Mouse (Mus musculus): Measurements from ENCODE around the gene Ctdspl.

Gene Ctdspl

DNA sequence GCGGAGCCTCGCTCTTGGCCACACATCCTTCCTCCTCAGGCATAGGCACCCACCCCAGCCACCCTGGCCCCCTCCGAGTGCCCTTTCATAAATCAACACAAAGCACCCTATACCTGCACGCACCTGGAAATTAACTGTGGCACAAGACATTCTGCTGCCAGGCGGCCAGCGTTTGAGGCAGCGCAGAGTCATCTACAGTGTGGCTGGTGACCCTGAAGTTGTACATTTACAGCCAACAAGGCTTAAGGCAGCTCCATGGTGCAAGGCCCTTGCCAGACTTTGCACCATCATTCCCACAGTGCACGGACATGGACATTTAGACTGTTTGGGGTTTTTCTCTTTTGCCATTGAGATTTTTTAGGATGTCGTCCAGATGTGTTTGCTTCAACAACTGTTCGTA is 134.4 kb downstream of the Ctdspl start:
- DNase-seq (ENCODE audit: low spot score): no peak

DNA sequence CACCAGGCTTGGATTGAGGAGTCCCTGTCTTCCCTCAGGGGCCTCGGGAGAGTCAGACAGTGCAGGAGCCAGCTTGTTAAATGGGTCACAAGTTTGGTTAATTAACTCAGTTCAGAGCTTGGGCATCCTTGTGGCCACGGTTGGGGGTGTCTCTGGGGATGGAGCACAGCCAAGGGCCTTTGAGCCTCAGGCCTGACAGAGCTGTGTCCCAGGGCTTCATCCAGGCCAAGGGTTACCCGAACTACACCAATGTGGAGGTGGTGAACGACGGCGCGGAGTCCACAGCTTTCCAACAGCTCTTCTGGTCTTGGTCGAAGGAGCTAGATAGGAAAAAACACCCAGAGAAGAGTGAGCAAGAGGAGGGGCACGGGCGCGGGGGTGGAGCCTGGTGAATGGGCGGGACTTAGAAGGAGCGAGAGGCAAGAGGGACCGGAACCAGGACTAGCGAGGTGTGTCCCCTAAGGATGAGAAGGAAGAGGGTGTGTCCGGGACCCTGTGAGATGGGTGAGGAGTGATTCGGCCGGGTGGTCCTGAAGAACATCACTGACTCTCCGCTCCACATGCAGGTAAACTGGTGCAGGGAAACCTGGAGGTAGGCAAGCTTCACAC is 136.9 kb downstream of the Ctdspl start:
- DNase-seq (ENCODE audit: low spot score): no peak

GRCm38 (mm10) chr9:119064296-119064695 is 138.0 kb downstream of the Ctdspl start:
- DNase-seq (ENCODE audit: low spot score): no peak

- DNase-seq (ENCODE audit: low spot score): peak; percentile 77
These were observed 141.3 kb downstream of the Ctdspl start for GRCm38 (mm10) chr9:119067601-119068000.

DNA sequence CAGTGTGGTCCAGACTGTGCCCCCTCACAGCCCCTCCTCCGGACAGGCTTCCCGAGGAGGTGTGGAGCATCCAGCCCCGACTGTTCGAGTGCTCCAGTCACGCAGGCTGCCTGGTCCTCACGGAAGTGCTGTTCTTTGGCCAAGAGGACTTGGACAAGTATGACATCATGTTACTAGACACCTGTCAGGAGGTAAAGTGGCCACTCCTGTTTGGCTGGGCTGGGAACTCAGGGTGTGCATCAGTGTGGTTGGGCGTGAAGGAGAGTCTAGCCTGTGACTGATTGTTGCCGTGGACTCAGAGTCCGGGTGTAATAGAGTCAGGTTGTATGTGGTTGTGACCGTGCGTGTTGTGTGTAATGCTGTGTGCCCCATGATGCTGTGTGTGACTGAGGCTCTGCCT is 142.0 kb downstream of the Ctdspl start:
- no peak for DNase-seq (ENCODE audit: low spot score)

GRCm38 (mm10) chr9:119070173-119070825 is 144.0 kb downstream of the Ctdspl start:
- DNase-seq (ENCODE audit: low spot score): no peak

DNA sequence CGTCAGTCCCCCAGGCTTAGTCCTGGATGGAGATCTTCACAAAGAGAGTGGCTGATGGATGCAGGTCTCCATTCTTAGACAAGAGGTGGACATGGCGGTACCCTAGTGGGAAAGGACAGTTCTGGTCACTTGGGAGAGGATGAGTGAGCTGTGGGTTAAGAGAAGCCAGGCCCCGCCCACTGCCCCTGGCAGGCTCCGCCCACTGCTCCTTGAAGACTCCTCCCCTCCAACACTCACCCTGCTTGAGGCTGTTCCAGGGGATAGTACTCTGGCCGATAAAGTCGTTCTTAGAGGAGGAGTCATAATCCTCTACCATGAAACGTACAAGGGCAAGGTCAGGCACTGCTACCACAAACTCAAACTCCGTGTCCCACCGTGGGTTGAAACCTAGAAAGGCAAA is 145.5 kb downstream of the Ctdspl start:
- no peak for DNase-seq (ENCODE audit: low spot score)

DNA sequence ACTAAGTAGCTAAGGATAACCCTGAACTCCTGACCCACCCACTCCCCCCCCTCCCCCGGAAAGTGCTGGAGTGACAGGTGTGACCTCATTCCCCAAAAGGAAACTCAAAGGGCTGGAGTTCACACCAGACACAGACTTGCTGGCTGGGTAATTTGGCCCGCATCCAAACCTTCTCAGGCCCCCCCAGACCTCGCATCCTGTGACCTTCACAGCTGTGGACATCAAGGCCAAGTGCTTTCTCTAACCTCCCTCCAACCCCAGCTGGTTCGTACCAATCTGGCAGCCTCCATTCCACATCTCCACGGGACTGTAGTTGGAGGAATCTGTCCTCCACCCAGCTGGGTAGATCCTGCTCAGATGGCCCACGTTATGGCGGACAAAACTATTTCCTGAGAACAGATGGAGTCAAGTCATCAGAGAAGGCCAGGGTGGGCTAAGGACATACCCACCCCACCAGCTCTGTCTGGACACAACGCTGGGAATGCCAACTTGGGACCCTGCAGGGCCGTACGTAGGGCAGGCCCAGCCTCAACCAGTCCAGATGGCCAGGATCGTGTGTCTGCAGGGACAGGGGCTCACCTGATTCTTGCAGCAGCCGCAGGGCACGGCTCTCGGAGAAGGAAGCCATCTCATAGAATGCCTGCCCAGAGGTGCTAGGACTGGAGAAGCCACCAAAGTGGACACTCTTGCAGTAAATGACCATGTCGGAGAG is 147.1 kb downstream of the Ctdspl start:
- peak; percentile 65 for DNase-seq (ENCODE audit: low spot score)

DNA sequence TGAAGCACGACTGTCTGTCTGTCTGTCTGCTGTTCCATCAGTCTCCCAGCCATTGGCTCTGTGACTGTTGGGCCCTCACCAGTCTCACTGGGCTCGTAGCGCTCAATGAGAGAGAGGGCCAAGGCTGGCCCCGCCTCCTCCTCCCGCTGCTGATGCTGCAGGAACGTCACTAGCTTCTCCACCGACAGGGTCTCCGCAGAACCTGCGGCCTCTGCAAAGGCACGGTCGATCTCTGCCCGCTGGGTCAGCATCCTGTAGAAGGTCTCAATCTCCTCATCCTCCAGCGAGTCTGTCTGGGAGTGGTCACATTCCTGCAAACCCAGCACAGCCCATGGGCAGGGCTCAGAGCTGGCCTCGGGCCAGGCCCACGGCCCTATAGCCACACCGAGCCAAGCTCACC is 149.4 kb downstream of the Ctdspl start:
- no peak for DNase-seq (ENCODE audit: low spot score)

DNA sequence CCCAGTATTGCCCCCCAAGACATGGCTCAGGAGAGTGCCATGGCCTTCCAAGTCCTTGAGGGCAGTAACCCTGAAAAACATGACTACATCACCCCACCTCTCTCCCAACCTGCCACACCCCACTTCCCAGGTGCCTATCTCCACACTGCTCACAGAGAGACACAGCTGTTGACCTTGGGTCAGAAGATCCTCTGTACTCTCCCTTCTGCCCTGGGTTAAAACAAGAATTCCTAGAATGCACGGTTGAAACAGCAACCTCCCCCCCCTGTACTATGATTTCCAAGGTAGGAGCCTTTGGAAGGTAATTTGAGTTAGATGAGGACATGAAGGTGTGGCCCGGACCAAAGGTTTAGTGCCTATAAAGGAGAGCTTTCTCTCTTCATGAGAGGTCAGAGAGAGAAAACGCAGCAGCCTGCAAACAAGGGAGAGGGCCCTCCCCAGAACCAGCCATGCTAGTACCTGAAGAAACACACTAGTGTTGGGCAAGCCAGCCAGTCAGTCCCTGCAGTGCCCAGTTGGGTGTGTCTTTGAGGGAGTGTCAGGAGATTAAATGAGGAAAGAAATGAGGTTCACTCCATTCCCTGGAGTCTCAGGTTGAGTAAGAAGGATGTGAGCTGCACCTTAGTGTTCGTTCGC is 153.9 kb downstream of the Ctdspl start:
- no peak for DNase-seq (ENCODE audit: low spot score)

DNA sequence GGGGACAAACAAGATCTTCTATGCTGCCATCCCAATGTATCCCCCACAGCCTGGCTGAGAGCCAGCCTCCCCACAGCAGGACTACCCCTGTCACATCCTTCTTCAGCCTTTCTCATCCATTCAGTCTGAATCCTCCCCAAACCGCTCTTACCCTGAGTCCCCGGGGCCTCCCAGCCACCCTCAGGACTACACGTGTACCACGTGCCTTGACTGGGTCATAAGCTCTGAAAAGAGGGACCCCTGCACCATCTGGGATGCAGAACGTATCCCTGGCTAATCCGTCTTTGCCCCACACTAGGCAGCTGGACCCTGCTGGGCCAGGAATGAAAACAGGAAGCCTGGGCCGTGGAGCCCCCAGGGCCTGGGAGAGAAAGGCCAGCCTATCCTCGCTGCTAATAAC is 155.8 kb downstream of the Ctdspl start:
- DNase-seq (ENCODE audit: low spot score): no peak

- DNase-seq (ENCODE audit: low spot score): no peak
These were observed 156.6 kb downstream of the Ctdspl start for GRCm38 (mm10) chr9:119082656-119083430.

- DNase-seq (ENCODE audit: low spot score): no peak
These were observed 157.7 kb downstream of the Ctdspl start for GRCm38 (mm10) chr9:119083966-119084365.

DNA sequence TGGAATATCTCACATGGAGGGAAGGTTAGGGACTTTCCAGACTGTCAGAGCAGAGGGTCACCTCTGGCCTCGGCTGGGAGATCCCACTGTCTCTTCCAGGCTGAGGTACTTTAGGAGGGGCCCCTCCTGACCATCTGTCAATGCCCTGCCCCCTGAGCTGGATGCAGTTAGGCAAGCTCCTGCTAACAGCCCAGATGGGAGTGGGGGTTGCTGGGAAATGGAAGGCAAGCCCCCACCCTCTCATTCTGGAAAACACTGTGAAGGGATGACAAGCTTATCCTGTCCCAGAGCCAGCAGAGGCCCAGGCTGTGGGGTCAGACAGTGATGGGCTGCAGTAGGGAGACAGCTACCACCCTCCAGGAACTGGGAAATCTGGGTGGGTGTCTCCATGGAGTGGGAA is 160.2 kb downstream of the Ctdspl start:
- no peak for DNase-seq (ENCODE audit: low spot score)

- DNase-seq (ENCODE audit: low spot score): no peak
These were observed 161.1 kb downstream of the Ctdspl start for GRCm38 (mm10) chr9:119087309-119087708.

DNA sequence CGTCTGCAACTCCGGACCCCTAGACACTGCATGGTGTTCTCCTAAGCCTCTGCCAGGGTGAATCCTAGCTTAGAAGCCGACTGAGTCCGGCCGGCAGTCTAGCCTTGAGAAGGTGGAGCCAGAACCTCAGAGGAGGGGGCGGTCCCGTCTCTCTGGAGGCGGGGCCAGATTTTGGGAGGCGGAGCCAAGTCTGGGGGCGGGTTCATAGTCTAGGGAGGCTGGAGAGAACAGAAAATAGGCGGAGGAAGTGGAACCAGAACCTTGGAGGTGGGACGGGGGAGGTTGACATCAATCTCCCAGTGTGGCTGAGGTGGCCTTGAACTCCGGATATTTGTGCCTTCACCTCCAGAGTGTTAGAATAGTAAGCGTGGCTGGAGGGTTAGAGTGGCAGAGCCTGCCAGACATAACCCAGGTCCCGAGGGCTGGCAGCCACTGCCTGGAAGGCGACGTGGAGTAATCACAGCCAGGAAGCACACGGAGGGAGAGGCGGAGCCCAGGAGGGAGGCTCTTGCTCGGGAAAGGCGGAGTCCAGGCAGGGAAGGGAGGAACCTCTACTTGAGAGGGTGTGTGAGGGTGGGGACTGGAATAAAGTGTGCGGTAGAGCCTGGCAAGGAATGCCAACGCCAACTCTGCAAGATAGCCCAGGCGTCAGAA is 162.0 kb downstream of the Ctdspl start:
- peak; percentile 96 for DNase-seq (ENCODE audit: low spot score)

DNA sequence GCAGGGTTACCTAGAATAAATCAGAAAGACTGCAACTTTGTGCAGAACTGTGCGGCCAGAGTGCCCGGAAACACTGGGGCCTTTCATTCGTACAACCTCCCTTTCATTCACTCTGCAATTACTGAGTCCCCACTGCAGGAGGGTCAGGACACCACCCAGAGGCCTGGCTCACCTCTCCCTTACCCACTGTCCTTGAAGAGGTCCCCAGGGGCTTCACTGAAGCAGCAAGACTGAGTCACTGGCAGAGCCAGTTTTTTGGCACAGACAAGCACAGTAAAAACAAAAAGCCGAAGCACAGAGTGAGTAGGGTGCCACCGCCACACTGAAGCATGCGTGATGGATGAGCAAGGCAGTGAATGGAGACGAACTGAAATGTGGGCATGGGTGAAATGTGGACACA is 163.2 kb downstream of the Ctdspl start:
- no peak for DNase-seq (ENCODE audit: low spot score)

GRCm38 (mm10) chr9:119090462-119090861 is 164.2 kb downstream of the Ctdspl start:
- DNase-seq (ENCODE audit: low spot score): no peak

DNA sequence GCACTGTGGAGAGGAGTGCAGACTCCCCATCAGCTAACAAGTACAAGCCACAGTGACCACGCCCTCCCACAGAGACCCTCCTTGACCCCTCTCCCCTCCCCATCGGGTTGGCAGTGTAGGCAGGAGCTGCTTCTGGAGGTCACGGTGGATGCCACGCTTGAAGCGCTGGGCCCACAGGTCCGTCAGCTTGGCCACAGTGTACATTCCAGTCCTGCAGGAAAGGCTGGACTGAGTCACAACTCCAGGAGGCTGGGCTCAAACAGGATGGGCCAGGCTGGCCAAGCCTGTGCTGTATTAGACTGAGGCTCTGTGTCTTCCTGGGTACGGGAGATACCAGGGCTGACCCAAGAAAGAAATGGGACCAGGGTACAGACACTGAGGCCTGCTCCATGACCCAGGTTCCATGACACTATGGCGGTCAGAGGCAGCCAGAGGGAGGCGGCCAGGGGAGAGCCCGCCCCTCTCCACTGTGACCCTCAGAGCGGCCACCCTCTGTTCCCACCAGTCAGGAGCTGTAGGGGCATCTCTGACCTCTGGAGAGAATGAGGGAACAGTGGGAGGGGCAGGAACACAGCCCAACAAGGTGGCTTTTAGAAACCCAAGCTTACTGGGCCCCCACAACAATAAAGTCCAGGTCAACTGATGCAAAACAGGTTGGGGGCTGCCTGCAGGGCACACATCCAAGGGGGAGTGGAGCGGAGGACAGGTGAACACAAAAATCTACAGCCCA is 165.5 kb downstream of the Ctdspl start:
- DNase-seq (ENCODE audit: low spot score): no peak

GRCm38 (mm10) chr9:119092473-119093418 is 166.5 kb downstream of the Ctdspl start:
- DNase-seq (ENCODE audit: low spot score): no peak

All from ovary, postnatal 36 days (tissue).